8 mouse cellular contexts compared by ENCODE assay signal in the genomic region with DNA sequence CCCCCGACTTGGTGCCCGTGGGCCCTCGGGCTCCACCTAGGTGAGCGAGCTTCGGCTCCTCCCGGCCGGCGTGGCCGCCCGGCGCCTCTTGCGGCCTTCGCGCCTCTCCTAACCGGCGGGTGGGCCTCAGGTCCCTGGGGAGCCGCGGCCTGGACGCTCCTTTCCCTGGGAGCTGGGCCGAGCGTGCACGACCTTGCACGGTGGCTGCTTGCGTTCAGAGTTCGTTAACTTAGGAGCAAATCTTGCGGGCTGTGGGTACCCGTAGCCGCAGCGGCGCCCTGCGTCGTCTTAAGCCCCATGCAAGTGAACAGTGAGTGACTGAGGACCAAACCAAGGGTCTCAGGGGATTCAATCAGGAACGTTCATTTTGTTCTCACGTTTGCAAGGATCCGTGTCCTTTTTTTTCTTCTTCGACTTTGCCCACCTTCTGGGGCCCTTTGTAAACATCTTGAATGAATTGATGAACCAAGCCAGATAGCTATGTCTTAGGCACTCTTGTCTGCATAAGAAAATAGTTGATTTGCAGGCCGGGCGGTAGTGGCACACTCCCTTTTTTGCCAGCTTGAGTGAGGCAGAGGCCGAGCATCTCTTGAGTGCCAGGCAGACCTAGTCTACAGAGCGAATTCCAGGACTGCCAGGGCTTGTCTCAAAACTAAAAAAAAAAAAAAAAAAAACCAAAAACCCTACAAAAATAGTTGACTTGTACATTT. TPM values are rescaled to one million over a fixed set of nuclear protein-coding genes. Genes with fewer than 3 reads are reported as not detected.
DNase-seq lines count a peak whose midpoint lies in the region; ATAC-seq and TF ChIP-seq lines count a peak whose summit lies in the region.

No protein-coding gene starts in this region.

- TF ChIP-seq CTCF in midbrain, postnatal 0 days (IDR thresholded peaks at IDR 0.05): peak; percentile 29

- peak overlapping the region; percentile 98 for H3K4me3 ChIP-seq in midbrain, postnatal 0 days (ENCODE audit: low read depth, low read length)

- peaks cover 2% of the 10 kb centered on the region; the same call in 1 of the 2 replicates for H3K36me3 ChIP-seq in midbrain, postnatal 0 days (ENCODE audit: insufficient read depth, low read length)

- H3K9me3 ChIP-seq in midbrain, postnatal 0 days (ENCODE audit: low read length): no peaks in the 10 kb centered on the region

- H3K27ac ChIP-seq in midbrain, postnatal 0 days (ENCODE audit: low read depth, low read length): peak overlapping the region; percentile 43; the same call in 1 of the 2 replicates

- no peak for DNase-seq in frontal cortex, postnatal 10 days (ENCODE audit: low spot score in 2 of 2)
- peak; percentile 34 for DNase-seq in right cerebral cortex, postnatal 14 days
- no peak for DNase-seq in right cerebral cortex, adult 2 months (ENCODE audit: low spot score in 2 of 2)
- peak; percentile 12 to 21 for DNase-seq in kidney, postnatal 4 days
- peak; percentile 60 for DNase-seq in midbrain, postnatal 0 days (ENCODE audit: low spot score)
- DNase-seq in left cerebral cortex, postnatal 25 days (ENCODE audit: low spot score in 2 of 2): no peak

- no peaks in the 10 kb centered on the region for H3K27me3 ChIP-seq in midbrain, postnatal 0 days (ENCODE audit: insufficient read depth, low read length)

- under 1% methylated on average over 40 of the region's 40 CpGs for WGBS in midbrain, postnatal 0 days

- H3K4me2 ChIP-seq in midbrain, postnatal 0 days (ENCODE audit: low read depth, low read length, poor library complexity, severe bottlenecking): peak overlapping the region; percentile 93

- intact Hi-C loops in left cerebral cortex, postnatal 25 days (cut with DNase I): no loop called here

- H3K9ac ChIP-seq in midbrain, postnatal 0 days (replicated peaks; ENCODE audit: low read length, poor library complexity, severe bottlenecking): peak overlapping the region; percentile 70

- no peaks in the 10 kb centered on the region for H3K4me1 ChIP-seq in midbrain, postnatal 0 days (ENCODE audit: insufficient read depth, low read length)

- peak; percentile 55 for ATAC-seq in frontal cortex, adult (ENCODE audit: low TSS enrichment)
- 0 out of 2 replicates have a peak, but pooled peaks have one; percentile 20 for ATAC-seq in erythroblast, adult 5-6 weeks (replicated peaks; ENCODE audit: low FRiP score, poor library complexity, severe bottlenecking)
- ATAC-seq in midbrain, postnatal 0 days (ENCODE audit: low FRiP score): peak; percentile 39; the same call in 1 of the 2 replicates

RNA-seq across cellular contexts. Expression of gene Topbp1, which starts 0.5 kb away (rescaled TPM):
- 49.3 and 75.1 TPM in 2 replicates for total RNA-seq in erythroblast, adult 5-6 weeks (2015; ENCODE audit: low replicate concordance)
- 82.1 and 86.1 TPM in 2 replicates for total RNA-seq in erythroblast, adult 5-6 weeks (2017; ENCODE audit: low replicate concordance)
- 16.9 and 23.8 TPM in 2 replicates for total RNA-seq in midbrain, postnatal 0 days (2014; rRNA removed)
- polyA plus RNA-seq in midbrain, postnatal 0 days (2015; fragmentation: Nextera tagmentation; extraction: Ambion mirVana): 10.0 and 11.5 TPM in 2 replicates
- 10 to 100 TPM; 19.4 to 19.5 TPM for total RNA-seq in left cerebral cortex, postnatal 25 days (2021)

RNA-seq across cellular contexts. Expression of gene 1300017J02Rik, which starts 0.6 kb away (rescaled TPM):
- 403 and 418 TPM in 2 replicates for total RNA-seq in erythroblast, adult 5-6 weeks (2015; ENCODE audit: low replicate concordance)
- 508 and 583 TPM in 2 replicates for total RNA-seq in erythroblast, adult 5-6 weeks (2017; ENCODE audit: low replicate concordance)
- total RNA-seq in midbrain, postnatal 0 days (2014; rRNA removed): 0.27 TPM in 1 of 2 replicates, not detected in the other
- polyA plus RNA-seq in midbrain, postnatal 0 days (2015; fragmentation: Nextera tagmentation; extraction: Ambion mirVana): 0.27 and 0.56 TPM in 2 replicates
- not detected for total RNA-seq in left cerebral cortex, postnatal 25 days (2021)

Comparison
In these comparisons a context has a peak if more than half of its experiments do, and no peak if none do; other contexts are left out.
1. DNase-seq: peak in right cerebral cortex, postnatal 14 days (single experiment), kidney, postnatal 4 days (2 of 2) and midbrain, postnatal 0 days (single experiment); none in frontal cortex, postnatal 10 days (0 of 2), right cerebral cortex, adult 2 months (0 of 2) and left cerebral cortex, postnatal 25 days (0 of 2).
2. RNA of gene 1300017J02Rik, which starts 0.6 kb away (total RNA-seq): 403 to 583 TPM in erythroblast, adult 5-6 weeks; not detected in left cerebral cortex, postnatal 25 days and 0.27 TPM in midbrain, postnatal 0 days; every median in the first group is over 100 times any median in the second.
3. Peak in every context shown above with its lines, with median percentiles within 50 percentile points of each other: ATAC-seq.